Mouse (Mus musculus) lung, postnatal 0 days (tissue): Measurements from ENCODE around the gene Iqsec1.

Source experiments
- CTCF ChIP-seq: IDR thresholded peaks from 2 replicates; pipeline ENCODE4 v1.5.1; 2016; ENCODE audit warnings: antibody characterized with exemption, mild to moderate bottlenecking
- EP300 ChIP-seq: IDR thresholded peaks from 2 replicates; pipeline ENCODE4 v1.6.1; 2016; ENCODE audit warnings: antibody characterized with exemption, mild to moderate bottlenecking, control low read depth

- TF ChIP-seq EP300 (no peak), CTCF (no peak)
Measured at GRCm38 (mm10) chr6:90775606-90776005, 212.9 kb downstream of the Iqsec1 start.
